Comparison of ENCODE assay signal across 28 mouse cellular contexts in genomic region chr4:37566226-37566625, GRCm38 (mm10).
"Had no signal": no experiment of that assay in that cellular context is flagged by ENCODE, and none has a peak within 500 bp of the region (broad histone marks: within the 10 kb centered on the region; RNA-seq: fewer than 3 reads in every experiment).

No protein-coding gene starts in this region.

- ATAC-seq: forebrain, embryonic 13.5 days; forebrain, embryonic 14.5 days; forebrain, embryonic 15.5 days; forebrain, embryonic 16.5 days; forebrain, postnatal 0 days had no signal

- H3K27me3 ChIP-seq: embryonic facial prominence, embryonic 12.5 days; embryonic facial prominence, embryonic 13.5 days; embryonic facial prominence, embryonic 15.5 days; forebrain, embryonic 12.5 days; forebrain, embryonic 13.5 days; forebrain, embryonic 15.5 days had no signal

- H3K4me1 ChIP-seq: embryonic facial prominence, embryonic 12.5 days; embryonic facial prominence, embryonic 13.5 days; embryonic facial prominence, embryonic 15.5 days; forebrain, embryonic 10.5 days; forebrain, embryonic 12.5 days; forebrain, embryonic 13.5 days; forebrain, embryonic 15.5 days had no signal

- H3K27ac ChIP-seq: embryonic facial prominence, embryonic 12.5 days; embryonic facial prominence, embryonic 13.5 days; embryonic facial prominence, embryonic 15.5 days; forebrain, embryonic 10.5 days; forebrain, embryonic 12.5 days; forebrain, embryonic 13.5 days; forebrain, embryonic 15.5 days; gastrocnemius, adult 2 months; heart, adult 2 months had no signal

- H3K9ac ChIP-seq: embryonic facial prominence, embryonic 12.5 days; embryonic facial prominence, embryonic 13.5 days; embryonic facial prominence, embryonic 15.5 days; forebrain, embryonic 12.5 days; forebrain, embryonic 13.5 days; forebrain, embryonic 15.5 days; forebrain, postnatal 0 days had no signal

- H3K4me2 ChIP-seq: embryonic facial prominence, embryonic 12.5 days; embryonic facial prominence, embryonic 13.5 days; embryonic facial prominence, embryonic 15.5 days; forebrain, embryonic 12.5 days; forebrain, embryonic 13.5 days; forebrain, embryonic 15.5 days had no signal

- H3K4me3 ChIP-seq: embryonic facial prominence, embryonic 12.5 days; embryonic facial prominence, embryonic 13.5 days; embryonic facial prominence, embryonic 15.5 days; erythroblast, embryonic 14.5 days; forebrain, embryonic 10.5 days; forebrain, embryonic 12.5 days; forebrain, embryonic 13.5 days; forebrain, embryonic 15.5 days; gastrocnemius, adult 2 months; heart, adult 2 months had no signal

- H3K36me3 ChIP-seq: embryonic facial prominence, embryonic 12.5 days; embryonic facial prominence, embryonic 13.5 days; embryonic facial prominence, embryonic 15.5 days; forebrain, embryonic 10.5 days; forebrain, embryonic 12.5 days; forebrain, embryonic 15.5 days had no signal

- H3K9me3 ChIP-seq: embryonic facial prominence, embryonic 12.5 days; embryonic facial prominence, embryonic 13.5 days; embryonic facial prominence, embryonic 15.5 days; forebrain, embryonic 10.5 days; forebrain, embryonic 12.5 days; forebrain, embryonic 13.5 days; forebrain, embryonic 15.5 days had no signal

- DNase-seq: cerebellum, adult 2 months; cerebellum, adult 8-10 months; cerebellum, adult 9-10 months; cerebellum, adult 9-11 months; cerebellum, postnatal 10 days; cerebellum, postnatal 14 days; cerebellum, postnatal 25 days; cerebellum, postnatal 36 days; embryo, embryonic 11 days; forebrain, postnatal 0 days; gastrocnemius, adult 2 months; gastrocnemius, postnatal 10 days; gastrocnemius, postnatal 14 days; gastrocnemius, postnatal 25 days; gastrocnemius, postnatal 36 days; heart, adult 11 months; heart, adult 18-20 months; heart, adult 2 months had no signal
